Mouse (Mus musculus) lung, postnatal 0 days (tissue): ENCODE results near the gene Olfr1052.

Source experiments
- CTCF ChIP-seq: IDR thresholded peaks from 2 replicates; pipeline ENCODE4 v1.5.1; 2016; ENCODE audit warnings: antibody characterized with exemption, mild to moderate bottlenecking
- EP300 ChIP-seq: IDR thresholded peaks from 2 replicates; pipeline ENCODE4 v1.6.1; 2016; ENCODE audit warnings: antibody characterized with exemption, mild to moderate bottlenecking, control low read depth

DNA sequence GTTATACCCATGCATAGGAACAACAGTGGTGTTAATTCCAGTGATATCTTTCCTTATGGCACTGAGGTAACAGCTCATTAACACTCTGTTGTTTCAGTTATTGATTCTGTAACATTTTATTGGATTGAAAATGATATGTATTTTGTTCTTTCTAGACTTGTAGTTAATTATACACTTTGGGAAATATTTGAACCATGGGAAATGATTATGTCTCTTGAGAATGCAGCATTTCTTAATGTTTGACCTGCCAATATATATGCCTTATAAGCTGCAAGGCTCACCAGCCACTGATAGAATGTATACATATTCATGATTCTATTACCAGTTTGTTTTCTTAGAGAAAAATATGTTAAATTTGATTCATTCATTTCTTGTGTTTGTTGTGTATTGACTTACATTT, at the start of gene Olfr1052:
- TF ChIP-seq EP300 (no peak), CTCF (no peak)
